Mouse (Mus musculus) kidney, adult 11 months (tissue): ENCODE results near the gene Olfr495.

Experiments
- DNase-seq: peaks from one replicate; pipeline ENCODE4 v3.0.0; 2022

The Olfr495 gene

GRCm38 (mm10) chr7:108392867-108393266 lies at the start of gene Olfr495:
TSS of gene Olfr495 (plus strand) at chr7:108393167.
- no peak for DNase-seq

GRCm38 (mm10) chr7:108346879-108347278 lies 46.1 kb upstream of the Olfr495 start, which contains the start of gene Olfr493:
TSS of gene Olfr493 (minus strand) at chr7:108346979.
- no peak for DNase-seq

GRCm38 (mm10) chr7:108365035-108365434 lies 27.9 kb upstream of the Olfr495 start, which contains the start of gene Olfr494:
TSS of gene Olfr494 (plus strand) at chr7:108365335.
- no peak for DNase-seq

GRCm38 (mm10) chr7:108420121-108420520 lies 27.2 kb downstream of the Olfr495 start, which contains the start of gene Olfr497:
TSS of gene Olfr497 (plus strand) at chr7:108420421.
- DNase-seq: no peak
